Mouse (Mus musculus) kidney, postnatal 36 days (tissue): ENCODE measurements around the gene Sae1.

ENCODE experiments used
- DNase-seq, 2 experiments: peaks; one replicate each; pipeline ENCODE4 v3.0.0; 2021 to 2022; ENCODE audit warnings: mixed read lengths in 2 of 2

The Sae1 gene

DNA sequence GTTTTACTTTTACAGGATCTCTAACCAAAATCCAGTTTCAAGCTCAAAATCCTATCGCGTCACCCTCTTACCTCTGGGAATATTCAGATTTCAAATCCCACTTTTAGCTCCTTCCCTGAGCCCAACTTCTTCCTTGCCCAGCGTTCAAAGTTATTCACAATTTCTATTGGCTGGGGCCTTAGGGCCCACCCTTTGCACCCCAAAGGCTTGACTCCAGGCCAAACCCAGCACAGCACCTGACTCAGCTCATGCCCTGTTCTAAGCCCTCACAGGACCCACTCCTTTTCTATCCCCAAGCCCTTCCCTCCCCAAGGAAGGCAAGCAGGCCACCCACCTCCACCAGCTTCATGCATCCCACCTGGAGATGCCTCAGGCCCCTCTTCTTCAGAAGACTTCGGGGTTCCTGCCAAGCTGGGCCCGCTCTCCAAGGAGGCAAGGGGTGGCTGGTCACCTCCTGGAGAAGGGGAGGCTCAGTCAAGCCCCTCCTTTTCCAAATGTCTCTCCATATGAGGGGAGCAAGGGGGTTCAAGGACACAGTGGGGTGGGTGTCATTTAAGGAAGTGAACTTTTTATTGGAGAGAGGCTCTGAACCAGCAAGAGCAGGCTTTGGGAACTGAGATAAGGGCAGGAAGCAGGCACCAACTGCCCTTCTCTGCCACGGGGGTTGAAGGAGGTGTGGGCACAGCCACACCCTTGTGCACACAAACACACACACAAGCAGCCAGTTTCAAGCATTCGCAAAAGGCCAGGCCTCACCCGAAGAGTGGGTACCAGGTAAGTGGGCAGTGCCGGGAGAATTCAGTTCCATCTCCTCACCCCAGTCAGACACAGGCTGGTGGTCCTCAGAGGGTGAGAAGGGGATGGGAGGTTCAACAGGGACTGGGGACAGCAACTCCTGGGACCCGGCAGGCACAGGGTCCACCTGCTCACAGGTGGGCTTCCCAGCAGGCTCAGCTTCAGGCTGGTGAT, 112.4 kb downstream of the Sae1 start:
- DNase-seq: peak in 1 of 2 experiments; percentile 25

DNA sequence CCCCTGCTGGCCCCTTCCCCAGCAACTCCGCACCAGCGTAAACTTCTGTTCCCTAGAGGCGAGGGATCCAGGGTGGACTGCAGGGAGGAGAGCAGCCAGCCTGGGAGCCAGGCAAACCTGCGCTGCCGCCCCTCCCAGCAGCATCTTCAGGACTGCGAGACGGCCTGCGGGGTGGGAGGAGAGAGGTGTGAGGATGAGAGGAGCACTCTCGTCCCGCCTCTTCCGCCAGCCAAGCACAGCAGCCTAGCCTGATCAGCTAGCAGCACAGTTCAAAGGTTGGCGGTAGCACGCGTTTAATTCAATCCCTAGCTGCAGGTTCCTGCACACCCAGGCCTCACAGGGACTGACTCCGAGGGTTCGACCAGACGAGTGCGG, 113.9 kb downstream of the Sae1 start:
- DNase-seq: peak; percentile 82 to 85

DNA sequence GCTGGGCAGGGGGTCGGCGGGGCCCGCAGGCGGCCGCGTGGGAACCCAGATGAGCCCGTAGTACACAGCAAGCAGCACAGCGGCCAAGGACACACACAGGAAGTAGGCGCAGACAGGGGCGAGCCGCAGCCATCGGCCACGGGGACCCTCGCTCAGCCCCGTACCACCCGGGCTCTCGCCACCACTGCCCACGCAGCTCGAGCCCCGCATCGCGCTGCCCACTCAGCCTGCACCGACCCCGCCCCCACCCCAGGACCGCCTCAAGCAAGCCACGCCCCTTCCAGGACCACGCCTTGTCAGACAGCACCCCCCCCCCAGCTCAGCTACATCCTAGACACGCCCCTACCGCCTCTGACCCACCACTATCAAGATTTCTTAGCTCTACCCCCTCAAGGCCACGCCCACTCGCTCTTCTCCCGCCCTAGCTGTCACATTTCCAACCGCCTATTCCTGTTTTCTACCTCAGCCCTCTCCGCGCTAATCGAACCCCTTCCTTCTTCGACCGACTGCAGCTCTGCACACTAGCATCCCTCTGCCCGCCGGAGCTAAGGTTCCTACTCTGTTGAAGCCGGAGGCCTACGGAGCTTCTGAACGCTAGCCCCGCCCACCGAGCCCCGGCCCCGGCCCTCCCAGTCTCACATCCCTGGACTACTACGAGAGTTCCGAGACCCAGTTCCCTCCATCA, 114.4 kb downstream of the Sae1 start, which contains the start of gene Inafm1:
Gene Inafm1, minus strand, starts transcription at position 537 of the 685 bp plus-strand sequence.
- peak; percentile 94 to 95 for DNase-seq

DNA sequence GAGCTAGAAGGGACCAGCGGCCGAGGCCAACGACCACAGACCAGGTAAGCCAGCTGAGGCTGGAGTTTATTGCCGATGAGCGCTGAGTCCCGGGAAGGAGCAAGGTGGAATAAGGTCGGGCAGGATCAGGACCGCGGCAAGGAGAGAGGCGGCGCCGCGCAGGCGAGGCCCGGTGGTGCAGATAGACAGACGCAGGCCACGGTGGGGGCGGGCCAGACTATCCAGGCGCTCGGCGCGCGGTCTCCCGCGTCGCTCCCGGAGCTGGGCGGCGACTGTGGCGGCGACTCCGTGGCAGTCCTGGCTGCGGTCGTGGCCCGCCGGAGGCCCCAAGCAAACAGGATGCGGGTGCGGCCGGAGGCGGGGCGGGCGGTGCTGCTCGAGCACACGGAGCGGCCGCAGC, 114.9 kb downstream of the Sae1 start:
- DNase-seq: peak; percentile 79 to 87

DNA sequence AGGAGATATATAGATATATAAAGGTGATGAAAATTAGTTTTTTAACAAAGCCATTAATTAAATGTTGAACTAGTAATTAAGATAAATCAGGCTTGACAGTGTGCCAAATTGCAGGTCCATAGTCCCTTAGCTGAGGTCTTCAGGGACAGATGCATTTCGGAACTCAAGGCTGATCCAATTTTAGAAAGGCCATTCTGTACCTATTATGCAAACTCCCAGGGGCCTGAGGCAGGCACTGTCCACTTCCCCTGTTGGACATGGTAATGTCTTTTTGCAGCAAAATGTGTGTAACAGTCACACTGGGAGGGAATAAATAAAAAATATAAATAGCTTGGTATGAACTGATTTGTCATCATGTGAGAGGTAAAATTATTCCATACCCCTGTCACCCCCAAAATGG, 116.5 kb downstream of the Sae1 start:
- DNase-seq: no peak
